Mouse (Mus musculus): ENCODE results near the gene Smc5. TPM values are rescaled to one million over a fixed set of nuclear protein-coding genes. Genes with fewer than 3 reads are reported as not detected.

The Smc5 gene
- total RNA-seq, 2 experiments from 2014 or later: 45.6 to 50.6 TPM

- no peak for ATAC-seq (ENCODE audit: poor library complexity, severe bottlenecking)
These were observed 82.2 kb downstream of the Smc5 start for GRCm38 (mm10) chr19:23191486-23191885.

DNA sequence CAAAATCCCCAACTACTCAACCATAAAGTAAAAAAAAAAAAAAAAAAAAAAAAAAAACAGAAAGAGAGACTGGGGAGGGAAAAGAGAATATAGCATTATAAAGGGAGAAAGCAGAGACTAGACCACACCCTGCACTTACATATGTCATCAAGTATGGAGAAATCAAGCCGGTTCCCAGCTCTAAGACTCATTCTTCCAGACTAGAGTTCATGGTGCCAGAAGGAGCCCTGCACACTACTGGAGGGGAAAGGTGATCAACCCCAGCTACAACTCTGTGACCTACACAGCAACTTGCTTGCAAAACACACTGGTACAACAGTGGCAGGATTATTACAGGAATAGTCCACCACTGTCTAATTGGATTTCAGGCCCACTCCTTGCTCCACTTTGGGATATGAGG lies 84.0 kb downstream of the Smc5 start:
- ATAC-seq (ENCODE audit: poor library complexity, severe bottlenecking): no peak

DNA sequence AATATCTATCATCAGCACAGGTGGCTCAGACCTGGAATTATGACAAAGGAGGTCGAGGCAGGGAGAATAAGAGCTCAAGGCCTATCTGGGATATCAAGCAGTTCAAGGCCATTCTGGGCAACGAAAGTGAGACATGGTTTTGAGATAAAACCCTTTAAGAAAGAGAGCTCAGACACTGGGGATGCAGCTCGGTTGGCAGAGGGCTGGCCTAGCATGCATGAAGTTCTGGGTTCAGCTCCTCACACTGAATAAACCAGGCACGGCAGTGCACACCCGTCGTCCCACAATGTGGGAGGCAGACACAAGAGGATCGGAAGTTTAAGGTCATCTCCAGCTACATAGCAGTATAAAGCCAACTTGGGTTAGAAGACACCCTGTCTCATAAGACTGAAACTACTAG lies 84.7 kb downstream of the Smc5 start:
- ATAC-seq (ENCODE audit: poor library complexity, severe bottlenecking): no peak

DNA sequence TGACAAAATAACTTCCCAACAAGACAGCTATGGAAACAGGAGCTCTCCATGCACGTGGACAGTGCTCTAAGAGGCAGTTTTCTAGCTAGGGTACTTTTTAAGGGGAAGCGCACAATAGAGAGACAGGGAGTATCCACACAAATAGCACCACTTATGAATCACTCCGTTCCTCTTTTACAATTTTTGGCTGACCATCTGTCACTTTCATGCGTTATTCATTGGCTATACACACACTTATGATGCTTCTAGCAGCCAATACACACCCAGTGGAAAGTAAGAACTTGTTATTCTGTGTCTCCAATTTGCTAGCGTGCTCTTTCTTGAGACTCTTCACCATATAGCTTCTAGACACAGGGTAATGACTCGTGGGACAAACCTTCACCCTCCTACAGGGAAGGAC lies 86.0 kb downstream of the Smc5 start:
- no peak for ATAC-seq (ENCODE audit: poor library complexity, severe bottlenecking)

GRCm38 (mm10) chr19:23184068-23184467 lies 89.6 kb downstream of the Smc5 start:
- ATAC-seq (ENCODE audit: poor library complexity, severe bottlenecking): no peak

DNA sequence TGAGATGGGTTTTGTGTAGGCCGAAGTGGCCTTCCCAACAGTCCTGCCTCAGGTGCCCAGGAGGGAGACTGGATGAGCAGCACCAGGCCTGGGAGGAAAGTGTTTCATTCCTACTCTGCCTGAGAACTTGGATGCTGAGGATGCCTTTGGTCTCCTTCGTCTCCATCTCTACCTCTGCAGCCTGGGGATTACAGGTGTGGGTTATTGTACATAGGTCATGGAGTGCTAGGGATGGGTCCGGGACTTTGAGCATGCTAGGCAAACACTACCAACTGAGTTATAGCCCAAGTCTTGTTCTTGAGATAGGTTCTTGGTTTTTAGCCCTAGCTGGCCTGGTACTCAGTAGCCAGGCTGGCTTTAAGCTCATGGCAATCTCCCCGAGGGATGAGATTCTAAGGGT lies 90.2 kb downstream of the Smc5 start:
- no peak for ATAC-seq (ENCODE audit: poor library complexity, severe bottlenecking)

DNA sequence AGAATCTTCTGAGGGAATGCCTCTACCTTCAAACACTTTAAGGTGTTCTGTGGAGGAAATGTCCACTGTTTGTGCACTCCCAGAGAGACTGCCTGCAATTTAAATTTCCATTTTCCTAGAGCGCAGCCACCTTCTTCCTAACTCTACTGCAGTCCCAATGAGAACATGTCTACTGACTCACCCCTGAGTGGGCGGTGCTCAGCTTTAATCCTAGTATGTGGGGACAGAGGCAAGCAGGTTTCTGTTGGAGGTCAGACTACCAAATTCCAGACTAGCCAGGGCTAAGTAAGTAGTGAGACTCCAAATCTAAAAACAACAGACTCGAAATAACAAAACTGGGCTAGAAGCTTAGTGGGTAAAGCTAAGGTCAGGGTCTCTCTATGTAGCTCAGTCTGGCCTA lies 95.2 kb downstream of the Smc5 start:
- ATAC-seq (ENCODE audit: poor library complexity, severe bottlenecking): no peak

DNA sequence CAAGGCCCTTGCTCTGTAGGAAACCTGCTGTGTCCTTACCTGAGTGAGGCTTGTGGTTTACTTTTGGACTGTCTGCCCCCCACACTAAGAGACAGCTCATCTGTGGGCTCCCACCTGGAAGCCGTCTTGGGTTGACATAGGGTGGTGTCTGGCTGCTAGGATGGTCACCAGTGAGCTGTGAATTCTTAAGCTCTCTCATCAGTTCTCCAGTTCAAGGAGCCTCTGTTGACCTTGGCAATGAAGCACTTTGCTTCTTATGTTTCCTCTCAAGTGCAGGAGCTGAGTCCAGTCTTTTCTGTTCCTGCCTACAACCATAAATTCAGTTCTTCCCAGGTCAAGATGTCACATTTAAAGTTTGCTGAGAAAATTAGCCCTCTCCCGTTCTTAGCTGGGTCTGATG lies 98.2 kb downstream of the Smc5 start:
- no peak for ATAC-seq (ENCODE audit: poor library complexity, severe bottlenecking)

GRCm38 (mm10) chr19:23175090-23175489 lies 98.6 kb downstream of the Smc5 start:
- ATAC-seq (ENCODE audit: poor library complexity, severe bottlenecking): no peak

GRCm38 (mm10) chr19:23171136-23171535 lies 102.6 kb downstream of the Smc5 start:
- no peak for ATAC-seq (ENCODE audit: poor library complexity, severe bottlenecking)

GRCm38 (mm10) chr19:23170476-23170875 lies 103.2 kb downstream of the Smc5 start:
- no peak for ATAC-seq (ENCODE audit: poor library complexity, severe bottlenecking)

- ATAC-seq (ENCODE audit: poor library complexity, severe bottlenecking): no peak
These were observed 104.0 kb downstream of the Smc5 start for GRCm38 (mm10) chr19:23169659-23170050.

GRCm38 (mm10) chr19:23168899-23169658 lies 104.6 kb downstream of the Smc5 start:
- ATAC-seq (ENCODE audit: poor library complexity, severe bottlenecking): no peak

- ATAC-seq (ENCODE audit: poor library complexity, severe bottlenecking): no peak
These were observed 107.0 kb downstream of the Smc5 start for GRCm38 (mm10) chr19:23166550-23167284.

GRCm38 (mm10) chr19:23164651-23165240 lies 109.0 kb downstream of the Smc5 start:
- ATAC-seq (ENCODE audit: poor library complexity, severe bottlenecking): no peak

DNA sequence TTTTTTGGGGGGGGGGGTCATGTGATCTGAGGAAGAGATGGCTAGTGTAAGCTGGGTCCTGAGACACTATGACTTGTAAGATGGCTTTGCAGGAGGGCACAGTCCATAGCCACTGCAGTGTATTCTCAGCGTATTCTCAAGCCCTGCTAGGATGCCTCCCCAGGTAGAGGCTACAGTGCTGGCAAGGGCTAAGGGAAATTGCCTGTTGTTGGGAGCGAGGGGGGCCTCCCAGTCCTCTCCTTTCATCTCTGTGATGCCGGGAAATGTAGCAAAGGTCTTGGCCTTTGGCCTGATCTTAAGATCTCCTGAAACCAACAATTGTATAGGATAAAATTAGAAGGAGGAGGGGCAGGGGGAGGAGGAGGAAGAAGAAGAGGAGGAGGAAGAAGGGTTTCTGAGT lies 110.3 kb downstream of the Smc5 start:
- ATAC-seq (ENCODE audit: poor library complexity, severe bottlenecking): no peak

DNA sequence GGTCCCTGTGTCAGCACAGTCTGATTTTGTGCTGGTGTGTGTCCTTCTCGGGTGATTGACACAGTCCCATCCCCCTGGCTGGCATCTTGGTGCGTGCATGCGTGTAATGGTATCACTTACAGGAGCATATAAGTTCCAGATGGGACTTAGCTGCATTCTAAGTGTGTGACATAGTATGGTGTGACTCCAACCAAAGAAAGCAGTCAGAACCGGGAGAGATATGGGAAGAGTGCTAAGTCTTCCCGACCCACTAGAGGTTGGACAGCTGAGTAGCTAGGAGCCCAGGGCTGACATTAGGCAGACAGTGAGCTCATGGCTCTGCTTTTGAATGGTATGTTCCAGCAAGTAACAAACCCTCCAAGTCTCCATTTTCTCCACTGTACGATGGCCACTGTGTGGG lies 110.8 kb downstream of the Smc5 start:
- no peak for ATAC-seq (ENCODE audit: poor library complexity, severe bottlenecking)

DNA sequence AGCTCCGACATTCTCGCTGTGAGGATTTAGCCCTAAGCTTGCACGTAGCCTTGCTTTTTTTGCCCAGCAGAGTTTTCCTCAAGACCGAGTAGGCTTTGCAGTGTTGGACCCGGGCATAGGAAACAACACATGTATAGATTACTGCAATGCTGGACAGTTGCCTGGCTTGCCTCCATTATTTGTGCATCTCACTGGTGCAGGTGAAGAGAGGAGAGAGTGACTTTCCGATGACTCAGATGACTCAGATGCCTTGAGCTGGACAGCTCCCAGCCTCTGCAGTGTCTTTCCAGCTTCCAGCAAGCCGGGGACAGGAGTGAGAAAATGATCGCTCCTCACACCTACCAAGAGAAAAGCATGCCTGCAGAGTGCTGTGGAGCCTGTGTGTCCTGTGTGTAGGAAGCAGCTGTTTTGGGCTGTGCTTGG lies 111.3 kb downstream of the Smc5 start:
- ATAC-seq (ENCODE audit: poor library complexity, severe bottlenecking): no peak

GRCm38 (mm10) chr19:23159780-23160395 lies 113.8 kb downstream of the Smc5 start:
- ATAC-seq (ENCODE audit: poor library complexity, severe bottlenecking): no peak

All from megakaryocyte, adult 5-6 weeks (primary cell).